Mouse (Mus musculus): ENCODE results near the gene Zfp598. TPM values are rescaled to one million over a fixed set of nuclear protein-coding genes. Genes with fewer than 3 reads are reported as not detected.

Zfp598 gene
- polyA plus RNA-seq, 1 experiment from 2014 or later, result 24.7 TPM

DNA sequence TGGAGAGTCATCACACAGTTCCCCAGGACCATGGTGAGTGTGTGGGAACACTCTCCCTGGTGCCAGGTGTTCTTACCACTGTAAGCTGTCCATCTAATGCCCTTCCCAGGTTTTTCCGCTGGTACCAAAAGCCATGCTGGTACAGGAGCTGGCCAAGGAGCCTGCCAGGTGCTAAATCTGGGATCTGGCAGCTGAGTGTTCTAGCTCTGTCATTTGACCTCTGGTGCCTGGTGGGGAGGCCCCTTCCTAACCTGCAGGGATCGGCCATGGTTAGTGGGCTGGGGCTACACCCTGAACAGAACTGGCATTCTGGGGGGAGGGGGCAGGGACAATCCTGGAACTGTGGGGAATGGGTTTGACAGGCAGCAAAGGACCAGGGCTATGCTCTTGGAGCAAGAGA lies 58.1 kb downstream of the Zfp598 start, which contains the start of gene Rpl3l:
Rpl3l (plus strand) TSS at position 203 of the 400 bp plus-strand sequence.
- no peak for ATAC-seq (ENCODE audit: low FRiP score, low read depth)
- H3K4me1 ChIP-seq, result peaks cover 13% of the 10 kb centered on the region
- no peak within 1 kb of the TSS for H3K4me3 ChIP-seq
- no peak within 1 kb of the TSS for H3K4me2 ChIP-seq (replicated peaks)
- H3K9me3 ChIP-seq, result no peaks in the 10 kb centered on the region
- H3K27ac ChIP-seq, result no peak within 1 kb of the TSS
- peak within 1 kb of the TSS; percentile 25; the same call in 1 of the 2 replicates for H3K9ac ChIP-seq
- peaks cover 5% of the 10 kb centered on the region; the same call in 1 of the 2 replicates for H3K27me3 ChIP-seq
- H3K36me3 ChIP-seq, result peaks cover under 1% of the 10 kb centered on the region
- WGBS, result 56% methylated on average over 2 of the region's 2 CpGs

DNA sequence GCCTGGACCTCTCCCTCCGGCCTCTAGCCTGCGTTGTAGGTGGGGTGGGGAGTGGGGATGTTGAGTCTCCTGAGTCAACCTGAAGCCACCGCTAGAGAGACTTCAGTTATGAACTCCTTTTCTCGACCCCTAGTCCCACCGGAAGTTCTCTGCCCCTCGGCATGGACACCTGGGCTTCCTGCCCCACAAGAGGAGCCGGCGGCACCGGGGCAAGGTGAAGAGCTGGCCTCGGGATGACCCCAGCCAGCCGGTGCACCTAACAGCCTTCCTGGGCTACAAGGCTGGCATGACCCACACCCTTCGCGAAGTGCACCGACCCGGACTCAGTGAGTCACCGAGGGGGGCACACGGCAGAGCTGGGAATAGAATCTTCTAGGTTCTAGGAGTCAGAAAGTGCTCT lies 58.7 kb downstream of the Zfp598 start:
- Histone ChIP-seq H3K27me3 (peaks cover 6% of the 10 kb centered on the region; the same call in 1 of the 2 replicates), H3K27ac (no peak overlapping the region), H3K4me3 (no peak overlapping the region), H3K4me2 (replicated peaks) (no peak overlapping the region), H3K9ac (peak overlapping the region; percentile 25; the same call in 1 of the 2 replicates), H3K4me1 (peaks cover 7% of the 10 kb centered on the region), H3K9me3 (no peaks in the 10 kb centered on the region), H3K36me3 (no peaks in the 10 kb centered on the region)
- no peak for ATAC-seq (ENCODE audit: low FRiP score, low read depth)
- 72% methylated on average over 17 of the region's 17 CpGs for WGBS

DNA sequence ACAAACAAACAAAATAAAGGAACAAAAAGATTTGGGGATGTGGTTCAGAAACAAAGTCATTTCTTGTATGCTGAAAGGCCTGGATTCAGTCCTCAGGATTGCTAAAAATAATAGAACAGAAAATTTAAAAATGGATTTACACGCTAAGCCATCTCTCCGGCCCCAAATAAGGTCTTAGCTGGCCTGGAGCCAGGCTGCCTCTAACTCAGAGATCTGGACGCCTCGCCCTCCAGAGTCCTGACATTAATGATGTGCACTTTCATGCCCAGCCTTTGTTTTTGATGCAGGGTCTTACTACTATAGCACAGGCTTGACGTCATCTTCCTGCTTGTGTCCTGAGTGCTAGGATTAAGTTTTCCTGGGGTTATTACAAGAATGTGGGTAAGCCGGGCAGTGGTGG lies 59.6 kb downstream of the Zfp598 start:
- H3K4me3 ChIP-seq, result no peak overlapping the region
- ATAC-seq (ENCODE audit: low FRiP score, low read depth), result no peak
- H3K27ac ChIP-seq, result no peak overlapping the region
- H3K9me3 ChIP-seq, result no peaks in the 10 kb centered on the region
- WGBS, result 83% methylated on average over 6 of the region's 6 CpGs
- no peak overlapping the region for H3K9ac ChIP-seq
- H3K27me3 ChIP-seq, result peaks cover 11% of the 10 kb centered on the region; the same call in 1 of the 2 replicates
- H3K4me1 ChIP-seq, result 0 out of 2 replicates have a peak, but pooled peaks cover 2% of the 10 kb centered on the region
- H3K4me2 ChIP-seq (replicated peaks), result no peak overlapping the region
- no peaks in the 10 kb centered on the region for H3K36me3 ChIP-seq

DNA sequence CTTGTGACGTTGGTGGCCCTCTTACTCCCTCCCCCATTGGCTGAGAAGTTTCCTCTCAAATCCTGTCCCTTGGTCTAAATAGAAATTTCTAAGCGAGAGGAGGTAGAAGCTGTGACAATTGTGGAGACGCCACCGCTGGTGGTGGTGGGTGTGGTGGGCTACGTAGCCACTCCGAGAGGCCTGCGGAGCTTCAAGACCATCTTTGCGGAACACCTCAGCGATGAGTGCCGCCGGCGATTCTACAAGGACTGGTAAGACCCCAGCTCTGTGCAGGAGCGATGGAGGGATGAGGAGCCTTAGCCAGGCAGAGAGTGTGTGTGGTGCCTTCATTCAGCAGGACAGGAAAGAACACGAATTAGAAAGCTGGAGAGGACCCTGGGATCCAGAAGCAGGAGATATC lies 61.3 kb downstream of the Zfp598 start:
- H3K27me3 ChIP-seq, result peaks cover 11% of the 10 kb centered on the region; the same call in 1 of the 2 replicates
- H3K9me3 ChIP-seq, result no peaks in the 10 kb centered on the region
- no peak overlapping the region for H3K9ac ChIP-seq
- no peak overlapping the region for H3K4me3 ChIP-seq
- H3K4me1 ChIP-seq, result peaks cover 1% of the 10 kb centered on the region; the same call in 1 of the 2 replicates
- no peak for ATAC-seq (ENCODE audit: low FRiP score, low read depth)
- H3K36me3 ChIP-seq, result no peaks in the 10 kb centered on the region
- H3K4me2 ChIP-seq (replicated peaks), result no peak overlapping the region
- 77% methylated on average over 14 of the region's 14 CpGs for WGBS
- H3K27ac ChIP-seq, result no peak overlapping the region

Other genes with a start within 250 kb of the Zfp598 start
- 85.0 and 87.3 TPM in 2 replicates for gene Eci1, start 243.0 kb upstream of the Zfp598 start, polyA plus RNA-seq (2015; fragmentation: Nextera tagmentation; extraction: Ambion mirVana)
- 2.7 and 3.9 TPM in 2 replicates for gene Dnase1l2, start 226.6 kb upstream of the Zfp598 start, polyA plus RNA-seq (2015; fragmentation: Nextera tagmentation; extraction: Ambion mirVana)
- 38.3 and 45.7 TPM in 2 replicates for gene E4f1, start 199.4 kb upstream of the Zfp598 start, polyA plus RNA-seq (2015; fragmentation: Nextera tagmentation; extraction: Ambion mirVana)
- 50.2 and 51.3 TPM in 2 replicates for gene Pgp, start 199.3 kb upstream of the Zfp598 start, polyA plus RNA-seq (2015; fragmentation: Nextera tagmentation; extraction: Ambion mirVana)
- gene Bricd5, start 195.8 kb upstream of the Zfp598 start, polyA plus RNA-seq (2015; fragmentation: Nextera tagmentation; extraction: Ambion mirVana), result not detected in 2 replicates
- 33.1 and 35.6 TPM in 2 replicates for gene Mlst8, start 190.6 kb upstream of the Zfp598 start, polyA plus RNA-seq (2015; fragmentation: Nextera tagmentation; extraction: Ambion mirVana)
- gene Caskin1, start 181.1 kb upstream of the Zfp598 start, polyA plus RNA-seq (2015; fragmentation: Nextera tagmentation; extraction: Ambion mirVana), result 5.0 and 5.2 TPM in 2 replicates
- gene Traf7, start 141.7 kb upstream of the Zfp598 start, polyA plus RNA-seq (2015; fragmentation: Nextera tagmentation; extraction: Ambion mirVana), result 96.2 and 103 TPM in 2 replicates
- 3.4 TPM in 2 replicates for gene Rab26, start 135.5 kb upstream of the Zfp598 start, polyA plus RNA-seq (2015; fragmentation: Nextera tagmentation; extraction: Ambion mirVana)
- gene Pkd1, start 119.9 kb upstream of the Zfp598 start, polyA plus RNA-seq (2015; fragmentation: Nextera tagmentation; extraction: Ambion mirVana), result 22.3 and 36.6 TPM in 2 replicates
- gene Tsc2, start 37.1 kb upstream of the Zfp598 start, polyA plus RNA-seq (2015; fragmentation: Nextera tagmentation; extraction: Ambion mirVana), result 65.5 and 72.2 TPM in 2 replicates
- gene Nthl1, start 37.0 kb upstream of the Zfp598 start, polyA plus RNA-seq (2015; fragmentation: Nextera tagmentation; extraction: Ambion mirVana), result 23.7 and 25.0 TPM in 2 replicates
- gene Slc9a3r2, start 19.4 kb upstream of the Zfp598 start, polyA plus RNA-seq (2015; fragmentation: Nextera tagmentation; extraction: Ambion mirVana), result 58.1 and 59.3 TPM in 2 replicates
- 0.80 TPM in 2 replicates for gene Npw, start 11.2 kb upstream of the Zfp598 start, polyA plus RNA-seq (2015; fragmentation: Nextera tagmentation; extraction: Ambion mirVana)
- 7.8 and 8.4 TPM in 2 replicates for gene Syngr3, start 20.3 kb downstream of the Zfp598 start, polyA plus RNA-seq (2015; fragmentation: Nextera tagmentation; extraction: Ambion mirVana)
- 46.6 and 48.1 TPM in 2 replicates for gene Gfer, start 26.5 kb downstream of the Zfp598 start, polyA plus RNA-seq (2015; fragmentation: Nextera tagmentation; extraction: Ambion mirVana)
- 2.5 and 3.1 TPM in 2 replicates for gene Noxo1, start 26.5 kb downstream of the Zfp598 start, polyA plus RNA-seq (2015; fragmentation: Nextera tagmentation; extraction: Ambion mirVana)
- 79.8 and 84.6 TPM in 2 replicates for gene Tbl3, start 38.0 kb downstream of the Zfp598 start, polyA plus RNA-seq (2015; fragmentation: Nextera tagmentation; extraction: Ambion mirVana)
- not detected in 2 replicates for gene Rnf151, start 48.4 kb downstream of the Zfp598 start, polyA plus RNA-seq (2015; fragmentation: Nextera tagmentation; extraction: Ambion mirVana)
- 1,267 and 1,298 TPM in 2 replicates for gene Rps2, start 48.4 kb downstream of the Zfp598 start, polyA plus RNA-seq (2015; fragmentation: Nextera tagmentation; extraction: Ambion mirVana)
- 206 and 215 TPM in 2 replicates for gene Ndufb10, start 54.8 kb downstream of the Zfp598 start, polyA plus RNA-seq (2015; fragmentation: Nextera tagmentation; extraction: Ambion mirVana)
- not detected in 2 replicates for gene Rpl3l, start 58.1 kb downstream of the Zfp598 start, polyA plus RNA-seq (2015; fragmentation: Nextera tagmentation; extraction: Ambion mirVana)
- 23.1 and 26.0 TPM in 2 replicates for gene Msrb1, start 67.0 kb downstream of the Zfp598 start, polyA plus RNA-seq (2015; fragmentation: Nextera tagmentation; extraction: Ambion mirVana)
- 2.6 and 3.7 TPM in 2 replicates for gene Hs3st6, start 83.3 kb downstream of the Zfp598 start, polyA plus RNA-seq (2015; fragmentation: Nextera tagmentation; extraction: Ambion mirVana)
- gene Meiob, start 134.6 kb downstream of the Zfp598 start, polyA plus RNA-seq (2015; fragmentation: Nextera tagmentation; extraction: Ambion mirVana), result not detected in 2 replicates
- 27.6 and 28.0 TPM in 2 replicates for gene Hagh, start 170.5 kb downstream of the Zfp598 start, polyA plus RNA-seq (2015; fragmentation: Nextera tagmentation; extraction: Ambion mirVana)
- gene Fahd1, start 180.7 kb downstream of the Zfp598 start, polyA plus RNA-seq (2015; fragmentation: Nextera tagmentation; extraction: Ambion mirVana), result 18.4 and 20.4 TPM in 2 replicates
- gene Igfals, start 196.3 kb downstream of the Zfp598 start, polyA plus RNA-seq (2015; fragmentation: Nextera tagmentation; extraction: Ambion mirVana), result 0.26 and 0.50 TPM in 2 replicates
- 49.6 and 49.8 TPM in 2 replicates for gene Nubp2, start 216.7 kb downstream of the Zfp598 start, polyA plus RNA-seq (2015; fragmentation: Nextera tagmentation; extraction: Ambion mirVana)
- 38.5 and 40.0 TPM in 2 replicates for gene Spsb3, start 217.0 kb downstream of the Zfp598 start, polyA plus RNA-seq (2015; fragmentation: Nextera tagmentation; extraction: Ambion mirVana)
- gene Eme2, start 225.4 kb downstream of the Zfp598 start, polyA plus RNA-seq (2015; fragmentation: Nextera tagmentation; extraction: Ambion mirVana), result 33.9 and 35.6 TPM in 2 replicates
- 80.4 and 83.3 TPM in 2 replicates for gene Mrps34, start 225.4 kb downstream of the Zfp598 start, polyA plus RNA-seq (2015; fragmentation: Nextera tagmentation; extraction: Ambion mirVana)
- 35.5 and 38.2 TPM in 2 replicates for gene Nme3, start 226.8 kb downstream of the Zfp598 start, polyA plus RNA-seq (2015; fragmentation: Nextera tagmentation; extraction: Ambion mirVana)

All from limb, embryonic 13.5 days (tissue).